In genomic region chr5:118214418-118215154, GRCm38 (mm10) we compare ENCODE assay signal across 8 mouse cellular contexts. TPM values are rescaled to one million over a fixed set of nuclear protein-coding genes. Genes with fewer than 3 reads are reported as not detected.
DNase-seq lines count a peak whose midpoint lies in the region; ATAC-seq and TF ChIP-seq lines count a peak whose summit lies in the region.

No protein-coding gene starts in this region.

- H3K79me2 ChIP-seq in myocyte (ENCODE audit: control insufficient read depth, insufficient read depth), result no peaks in the 10 kb centered on the region

- peak; percentile 87 for ATAC-seq in embryonic facial prominence, embryonic 14.5 days (ENCODE audit: low read depth)
- peak; percentile 79 for ATAC-seq in limb, embryonic 12.5 days (ENCODE audit: insufficient number of reproducible peaks, insufficient read depth, low FRiP score, low TSS enrichment, low read depth)

- no peak for TF ChIP-seq CTCF in thymus, adult 2 months (IDR thresholded peaks at IDR 0.05; ENCODE audit: borderline replicate concordance, control insufficient read depth, extremely low read depth, insufficient read depth, low read length, poor library complexity)

- H3K27ac ChIP-seq in thymus, adult 2 months (ENCODE audit: control insufficient read depth, insufficient read depth, low read length), result no peak overlapping the region
- peak overlapping the region; percentile 46; the same call in 1 of the 2 replicates for H3K27ac ChIP-seq in embryonic facial prominence, embryonic 14.5 days (replicated peaks; ENCODE audit: low read depth, low read length)
- H3K27ac ChIP-seq in limb, embryonic 12.5 days, result no peak overlapping the region

- no peak overlapping the region for H3K4me3 ChIP-seq in thymus, adult 2 months (ENCODE audit: control insufficient read depth, insufficient read depth, low read length)
- H3K4me3 ChIP-seq in embryonic facial prominence, embryonic 14.5 days (ENCODE audit: low read depth, low read length), result peak overlapping the region; percentile 31
- H3K4me3 ChIP-seq in limb, embryonic 12.5 days (replicated peaks), result peak overlapping the region; percentile 38
- H3K4me3 ChIP-seq in myocyte, result no peak overlapping the region

- H3K4me2 ChIP-seq in embryonic facial prominence, embryonic 14.5 days (ENCODE audit: low read depth, low read length), result peak overlapping the region; percentile 57
- H3K4me2 ChIP-seq in limb, embryonic 12.5 days, result peak overlapping the region; percentile 68
- H3K4me2 ChIP-seq in myocyte (ENCODE audit: low read depth), result peak overlapping the region; percentile 66

- peak; percentile 6 for DNase-seq in thymus, adult 2 months
- no peak for DNase-seq in thymus, postnatal 10 days (ENCODE audit: low spot score in 2 of 2)
- peak; percentile 92 for DNase-seq in embryonic facial prominence, embryonic 14.5 days (ENCODE audit: low spot score)
- DNase-seq in heart, adult 9 months (ENCODE audit: low spot score in 2 of 2), result peak; percentile 58 to 70
- peak; percentile 19 to 29 for DNase-seq in kidney, adult 8-10 months
- DNase-seq in urinary bladder, adult 18-20 months (ENCODE audit: low spot score in 2 of 2), result peak; percentile 18 to 53

- no peaks in the 10 kb centered on the region for H3K36me3 ChIP-seq in thymus, adult 2 months (ENCODE audit: control insufficient read depth, insufficient read depth, low read length)
- H3K36me3 ChIP-seq in embryonic facial prominence, embryonic 14.5 days (ENCODE audit: control insufficient read depth, insufficient read depth, low read length), result no peaks in the 10 kb centered on the region
- peaks cover 13% of the 10 kb centered on the region for H3K36me3 ChIP-seq in limb, embryonic 12.5 days
- no peaks in the 10 kb centered on the region for H3K36me3 ChIP-seq in myocyte (ENCODE audit: control insufficient read depth, insufficient read depth)

- H3K4me1 ChIP-seq in thymus, adult 2 months (replicated peaks; ENCODE audit: control insufficient read depth, insufficient read depth, low read length), result no peaks in the 10 kb centered on the region
- H3K4me1 ChIP-seq in embryonic facial prominence, embryonic 14.5 days (ENCODE audit: control insufficient read depth, insufficient read depth, low read length), result peaks cover 5% of the 10 kb centered on the region; the same call in 1 of the 2 replicates
- peaks cover 18% of the 10 kb centered on the region for H3K4me1 ChIP-seq in limb, embryonic 12.5 days (replicated peaks)

- H3K9ac ChIP-seq in embryonic facial prominence, embryonic 14.5 days (ENCODE audit: low read depth, low read length), result peak overlapping the region; percentile 49
- H3K9ac ChIP-seq in limb, embryonic 12.5 days (replicated peaks), result peak overlapping the region; percentile 52

- no peak overlapping the region for H3ac ChIP-seq in myocyte (ENCODE audit: control insufficient read depth, insufficient read length)

- H3K9me3 ChIP-seq in embryonic facial prominence, embryonic 14.5 days (ENCODE audit: control insufficient read depth, low read length), result no peaks in the 10 kb centered on the region
- H3K9me3 ChIP-seq in limb, embryonic 12.5 days, result no peaks in the 10 kb centered on the region

- 12% methylated on average over 24 of the region's 24 CpGs for WGBS in thymus, adult 2 months
- 5% methylated on average over 24 of the region's 24 CpGs for WGBS in embryonic facial prominence, embryonic 14.5 days
- 7% methylated on average over 24 of the region's 24 CpGs for WGBS in limb, embryonic 12.5 days

- no peak for TF ChIP-seq POLR2A in thymus, adult 2 months (IDR thresholded peaks at IDR 0.05; ENCODE audit: control insufficient read depth, extremely low read depth, insufficient read depth, low read length, poor library complexity)
- no peak for TF ChIP-seq POLR2A in myocyte (IDR thresholded peaks at IDR 0.05; ENCODE audit: insufficient read length, low read depth)

- H3K27me3 ChIP-seq in thymus, adult 2 months (ENCODE audit: control insufficient read depth, insufficient read depth, low read length), result no peaks in the 10 kb centered on the region; the same call in 1 of the 2 replicates
- no peaks in the 10 kb centered on the region for H3K27me3 ChIP-seq in embryonic facial prominence, embryonic 14.5 days (replicated peaks; ENCODE audit: control insufficient read depth, insufficient read depth, low read length)
- H3K27me3 ChIP-seq in limb, embryonic 12.5 days, result no peaks in the 10 kb centered on the region
- no peaks in the 10 kb centered on the region for H3K27me3 ChIP-seq in myocyte (ENCODE audit: control insufficient read depth, insufficient read depth, insufficient read length)

TF ChIP-seq in myocyte, 11 proteins besides CTCF, POLR2A, EP300 and RAD21:
- TF ChIP-seq MYOG (IDR thresholded peaks at IDR 0.05; ENCODE audit: control insufficient read depth in 1 of 3, insufficient read depth in 1 of 3, insufficient read length in 2 of 3, low read depth in 2 of 3), result no peak
- TF ChIP-seq CEBPB (IDR thresholded peaks at IDR 0.05; ENCODE audit: insufficient read depth, poor library complexity, severe bottlenecking), result no peak
- no peak for TF ChIP-seq E2F4 (IDR thresholded peaks at IDR 0.05; ENCODE audit: insufficient read depth)
- TF ChIP-seq USF1 (IDR thresholded peaks at IDR 0.05; ENCODE audit: low read depth), result no peak
- TF ChIP-seq TCF12 (IDR thresholded peaks at IDR 0.05; ENCODE audit: insufficient read depth, poor library complexity, severe bottlenecking), result no peak

RNA-seq across cellular contexts. Expression of gene Rnft2, which starts 30.3 kb away (rescaled TPM):
- polyA plus RNA-seq in thymus, adult 2 months (2012; rRNA removed), result 2.0 and 2.7 TPM in 2 replicates
- polyA plus RNA-seq in embryonic facial prominence, embryonic 14.5 days (2014; fragmentation: Nextera tagmentation; extraction: Ambion mirVana), result 2.8 and 3.6 TPM in 2 replicates
- polyA plus RNA-seq in limb, embryonic 12.5 days (2016; fragmentation: Nextera tagmentation; extraction: Ambion mirVana), result 3.6 and 6.8 TPM in 2 replicates
- 2.1 TPM for polyA plus RNA-seq in myocyte (2012; fragmentation: generic; extraction: Trizol)

RNA-seq across cellular contexts. Expression of gene 2410131K14Rik, which starts 30.4 kb away (rescaled TPM):
- polyA plus RNA-seq in thymus, adult 2 months (2012; rRNA removed), result 8.7 and 10.8 TPM in 2 replicates
- 10.1 and 10.7 TPM in 2 replicates for polyA plus RNA-seq in embryonic facial prominence, embryonic 14.5 days (2014; fragmentation: Nextera tagmentation; extraction: Ambion mirVana)
- polyA plus RNA-seq in limb, embryonic 12.5 days (2016; fragmentation: Nextera tagmentation; extraction: Ambion mirVana), result 12.3 and 12.8 TPM in 2 replicates
- 5.7 TPM for polyA plus RNA-seq in myocyte (2012; fragmentation: generic; extraction: Trizol)

RNA-seq across cellular contexts. Expression of gene Hrk, which starts 50.1 kb away (rescaled TPM):
- polyA plus RNA-seq in thymus, adult 2 months (2012; rRNA removed), result 0.06 and 0.07 TPM in 2 replicates
- polyA plus RNA-seq in embryonic facial prominence, embryonic 14.5 days (2014; fragmentation: Nextera tagmentation; extraction: Ambion mirVana), result 0.29 and 0.38 TPM in 2 replicates
- 0.13 TPM in 2 replicates for polyA plus RNA-seq in limb, embryonic 12.5 days (2016; fragmentation: Nextera tagmentation; extraction: Ambion mirVana)
- polyA plus RNA-seq in myocyte (2012; fragmentation: generic; extraction: Trizol), result 0.02 TPM

RNA-seq across cellular contexts. Expression of gene Fbxw8, which starts 59.3 kb away (rescaled TPM):
- polyA plus RNA-seq in thymus, adult 2 months (2012; rRNA removed), result 18.0 and 20.9 TPM in 2 replicates
- polyA plus RNA-seq in embryonic facial prominence, embryonic 14.5 days (2014; fragmentation: Nextera tagmentation; extraction: Ambion mirVana), result 31.7 and 32.2 TPM in 2 replicates
- polyA plus RNA-seq in limb, embryonic 12.5 days (2016; fragmentation: Nextera tagmentation; extraction: Ambion mirVana), result 42.9 and 44.5 TPM in 2 replicates
- polyA plus RNA-seq in myocyte (2012; fragmentation: generic; extraction: Trizol), result 65.5 TPM

Comparison
In these comparisons a context has a peak if more than half of its experiments do, and no peak if none do; other contexts are left out.
1. DNase-seq: peak in thymus, adult 2 months (single experiment), embryonic facial prominence, embryonic 14.5 days (single experiment), heart, adult 9 months (2 of 2), kidney, adult 8-10 months (2 of 2) and urinary bladder, adult 18-20 months (2 of 2); none in thymus, postnatal 10 days (0 of 2).
2. H3K4me3 ChIP-seq: peak in embryonic facial prominence, embryonic 14.5 days (single experiment) and limb, embryonic 12.5 days (single experiment); none in thymus, adult 2 months (single experiment) and myocyte (single experiment).
3. Peak in every context shown above with its lines, with median percentiles within 50 percentile points of each other: H3K4me2 ChIP-seq.